Mouse (Mus musculus): ENCODE measurements around the gene Gfod1. TPM values are rescaled to one million over a fixed set of nuclear protein-coding genes. Genes with fewer than 3 reads are reported as not detected.

Gfod1 gene
- total and polyA plus RNA-seq, 3 experiments, result 0.30 to 0.70 (median 0.36) TPM

GRCm38 (mm10) chr13:43246876-43247275 lies 57.1 kb downstream of the Gfod1 start (continued):
- TF ChIP-seq NELFE (IDR thresholded peaks at IDR 0.05; ENCODE audit: low read depth, low read length), result no peak
- no peak for TF ChIP-seq USF2 (conservative IDR thresholded peaks at IDR 0.05; ENCODE audit: low read depth, low read length)
- TF ChIP-seq JUND (conservative IDR thresholded peaks at IDR 0.05; ENCODE audit: low read depth, low read length), result no peak
- no peak for TF ChIP-seq ZMIZ1 (IDR thresholded peaks at IDR 0.05; ENCODE audit: low read depth, low read length)

GRCm38 (mm10) chr13:43243793-43244192 lies 60.2 kb downstream of the Gfod1 start:
- H3K4me2 ChIP-seq (ENCODE audit: insufficient read depth, low read depth, poor library complexity, severe bottlenecking), result peak overlapping the region; percentile 76
- no peak overlapping the region for H3K4me3 ChIP-seq (replicated peaks in 1 of 3; ENCODE audit: low read depth in 2 of 3, low read length in 2 of 3, poor library complexity in 1 of 3)
- in situ Hi-C loops (cut with MboI; ENCODE audit: low pct_ligation_motif_present, low pct_unique_long_range_greater_than_20kb, low sequenced_read_pairs) (no loop called here), dilution Hi-C loops (cut with MboI; ENCODE audit: extremely low pct_ligation_motif_present, extremely low pct_unique_long_range_greater_than_20kb, low sequenced_read_pairs) (no loop called here)
- H3K27me3 ChIP-seq (replicated peaks), result no peaks in the 10 kb centered on the region
- H3K36me3 ChIP-seq (replicated peaks in 1 of 2; ENCODE audit: control insufficient read depth in 1 of 2, insufficient read depth in 1 of 2, low read length in 1 of 2), result no peaks in the 10 kb centered on the region
- H3K27ac ChIP-seq (ENCODE audit: insufficient read depth, low read depth), result no peak overlapping the region
- no peak for TF ChIP-seq KAT2A (IDR thresholded peaks at IDR 0.05; ENCODE audit: insufficient replicate concordance, low read length)
- TF ChIP-seq SIN3A (IDR thresholded peaks at IDR 0.05; ENCODE audit: low read length), result no peak
- DNase-seq (ENCODE audit: extremely low read depth), result no peak
- peaks cover 24 to 54% of the 10 kb centered on the region in 2 experiments for H3K4me1 ChIP-seq (ENCODE audit: control insufficient read depth in 1 of 2, insufficient read depth in 2 of 2)
- H3K9me3 ChIP-seq (replicated peaks; ENCODE audit: low read length), result no peaks in the 10 kb centered on the region
- H3K9ac ChIP-seq (ENCODE audit: insufficient read depth, low read depth), result peak overlapping the region; percentile 53
- H3K79me2 ChIP-seq (replicated peaks; ENCODE audit: control insufficient read depth, extremely low read depth, insufficient read depth, poor library complexity, severe bottlenecking), result no peaks in the 10 kb centered on the region

- peak overlapping the region; percentile 76 for H3K4me2 ChIP-seq (ENCODE audit: insufficient read depth, low read depth, poor library complexity, severe bottlenecking)
- peaks cover 24 to 54% of the 10 kb centered on the region in 2 experiments for H3K4me1 ChIP-seq (ENCODE audit: control insufficient read depth in 1 of 2, insufficient read depth in 2 of 2)
- H3K27ac ChIP-seq (ENCODE audit: insufficient read depth, low read depth), result no peak overlapping the region
- in situ Hi-C loops (cut with MboI; ENCODE audit: low pct_ligation_motif_present, low pct_unique_long_range_greater_than_20kb, low sequenced_read_pairs), result no loop called here
- H3K4me3 ChIP-seq (replicated peaks in 1 of 3; ENCODE audit: low read depth in 2 of 3, low read length in 2 of 3, poor library complexity in 1 of 3), result no peak overlapping the region
- no peaks in the 10 kb centered on the region for H3K36me3 ChIP-seq (replicated peaks in 1 of 2; ENCODE audit: control insufficient read depth in 1 of 2, insufficient read depth in 1 of 2, low read length in 1 of 2)
- H3K9me3 ChIP-seq (replicated peaks; ENCODE audit: low read length), result no peaks in the 10 kb centered on the region
- H3K9ac ChIP-seq (ENCODE audit: insufficient read depth, low read depth), result peak overlapping the region; percentile 53; the same call in 1 of the 2 replicates
- no peaks in the 10 kb centered on the region for H3K79me2 ChIP-seq (replicated peaks; ENCODE audit: control insufficient read depth, extremely low read depth, insufficient read depth, poor library complexity, severe bottlenecking)
- no peaks in the 10 kb centered on the region for H3K27me3 ChIP-seq (replicated peaks)
- dilution Hi-C loops (cut with MboI; ENCODE audit: extremely low pct_ligation_motif_present, extremely low pct_unique_long_range_greater_than_20kb, low sequenced_read_pairs), result no loop called here
- DNase-seq (ENCODE audit: extremely low read depth), result peak; percentile 56
- TF ChIP-seq MEF2A (IDR thresholded peaks at IDR 0.05; ENCODE audit: borderline replicate concordance, low read depth, low read length) (no peak), NRF1 (IDR thresholded peaks at IDR 0.05; ENCODE audit: low read depth, low read length) (no peak), IRF4 (IDR thresholded peaks at IDR 0.05; ENCODE audit: low read depth, low read length) (no peak), USF1 (IDR thresholded peaks at IDR 0.05; ENCODE audit: low read depth, low read length) (no peak), HCFC1 (IDR thresholded peaks at IDR 0.05; ENCODE audit: low read depth, low read length) (no peak), GABPA (IDR thresholded peaks at IDR 0.05; ENCODE audit: insufficient replicate concordance, low read depth, low read length) (no peak), JUND (conservative IDR thresholded peaks at IDR 0.05; ENCODE audit: low read depth, low read length) (no peak), SIN3A (IDR thresholded peaks at IDR 0.05; ENCODE audit: low read length) (no peak), TCF12 (IDR thresholded peaks at IDR 0.05; ENCODE audit: low read depth, low read length) (no peak), ZKSCAN1 (IDR thresholded peaks at IDR 0.05; ENCODE audit: borderline replicate concordance, low read depth, low read length) (no peak), CTCF (conservative IDR thresholded peaks at IDR 0.05 in 1 of 2, IDR thresholded peaks at IDR 0.05 in 1 of 2; ENCODE audit: low read depth in 2 of 2, low read length in 2 of 2) (no peak), SMC3 (IDR thresholded peaks at IDR 0.05; ENCODE audit: low read depth, low read length) (no peak), MAZ (IDR thresholded peaks at IDR 0.05; ENCODE audit: low read depth, low read length) (no peak), NELFE (IDR thresholded peaks at IDR 0.05; ENCODE audit: low read depth, low read length) (no peak), BHLHE40 (IDR thresholded peaks at IDR 0.05; ENCODE audit: low read depth, low read length) (no peak), MAX (IDR thresholded peaks at IDR 0.05; ENCODE audit: low read length) (peak; percentile 20; the same call in 1 of the 2 replicates), POLR2A (IDR thresholded peaks at IDR 0.05; ENCODE audit: low read depth, low read length) (0 out of 2 replicates have a peak, but pooled peaks have one; percentile 24), PAX5 (IDR thresholded peaks at IDR 0.05; ENCODE audit: low read length) (no peak)
These were observed 60.7 kb downstream of the Gfod1 start for GRCm38 (mm10) chr13:43243240-43243639.
